Mouse (Mus musculus) ovary, postnatal 36 days (tissue): ENCODE data around the gene Unc45a.

Source experiments
- DNase-seq: peaks from one replicate; pipeline ENCODE4 v3.0.0; 2022; ENCODE audit warnings: low spot score, mixed read lengths

Gene Unc45a

GRCm38 (mm10) chr7:80283226-80283918, 57.4 kb downstream of the Unc45a start:
- no peak for DNase-seq

- no peak for DNase-seq
Measured at GRCm38 (mm10) chr7:80281646-80282045, 59.2 kb downstream of the Unc45a start.

- no peak for DNase-seq
Measured at GRCm38 (mm10) chr7:80280998-80281397, 59.8 kb downstream of the Unc45a start.

- DNase-seq: no peak
Measured at GRCm38 (mm10) chr7:80280032-80280431, 60.8 kb downstream of the Unc45a start.

- DNase-seq: no peak
Measured at GRCm38 (mm10) chr7:80276374-80276773, 64.4 kb downstream of the Unc45a start.
